Mouse (Mus musculus) heart, adult 2 months (tissue): Measurements from ENCODE around the gene Zfp639. TPM values are rescaled to one million over a fixed set of nuclear protein-coding genes. Genes with fewer than 3 reads are reported as not detected.

Source experiments
- DNase-seq, 2 experiments: peaks; one replicate each; pipeline ENCODE4 v3.0.0; 2021
- H3K27ac ChIP-seq: fragments of 200-600 bp; 2 replicates; pipeline ENCODE4 v1.8.1; 2022
- H3K27me3 ChIP-seq: fragments of 200-500 bp; 2 replicates; pipeline ENCODE4 v1.6.1; 2012; ENCODE audit warnings: mild to moderate bottlenecking, low read length, inconsistent platforms, mixed read lengths; ENCODE audit not compliant: control insufficient read depth, insufficient read depth
- H3K36me3 ChIP-seq: fragments of 200-500 bp; 2 replicates; pipeline ENCODE4 v1.6.1; 2012; ENCODE audit warnings: low read length, inconsistent platforms; ENCODE audit not compliant: control insufficient read depth, insufficient read depth
- H3K4me1 ChIP-seq: fragments of 200-500 bp; 2 replicates; pipeline ENCODE4 v1.6.1; 2011; ENCODE audit warnings: low read length; ENCODE audit not compliant: control insufficient read depth, insufficient read depth
- H3K4me3 ChIP-seq: fragments of 200-600 bp; 2 replicates; pipeline ENCODE4 v1.8.1; 2022
- H3K79me2 ChIP-seq: fragments of 200-500 bp; replicated peaks from 2 replicates; pipeline ENCODE4 v1.6.1; 2012; ENCODE audit warnings: mild to moderate bottlenecking, inconsistent platforms, low read length, moderate library complexity, mixed read lengths; ENCODE audit not compliant: control insufficient read depth, insufficient read depth
- H3K9ac ChIP-seq: fragments of 200-500 bp; 2 replicates; pipeline ENCODE4 v1.6.1; 2012; ENCODE audit warnings: low read depth, mild to moderate bottlenecking, control low read depth, inconsistent platforms, low read length, mixed read lengths
- CTCF ChIP-seq: fragments of 200-600 bp; IDR thresholded peaks from 2 replicates; pipeline ENCODE4 v1.8.1; 2022; ENCODE audit warnings: antibody characterized with exemption, mild to moderate bottlenecking, moderate library complexity
- EP300 ChIP-seq: fragments of 200-500 bp; IDR thresholded peaks from 2 replicates; pipeline ENCODE4 v1.6.1; 2011; ENCODE audit warnings: low read depth, low read length, control low read depth; ENCODE audit not compliant: insufficient read depth
- POLR2A ChIP-seq: fragments of 200-500 bp; IDR thresholded peaks from 2 replicates; pipeline ENCODE4 v1.6.1; 2011; ENCODE audit warnings: mild to moderate bottlenecking, low read depth, low read length, control low read depth; ENCODE audit not compliant: insufficient read depth
- WGBS: fragments of 180-500 bp; shearing (Covaris S2); methylation state at CpG from one replicate; pipeline ENCODE4 v1.1.7; 2018; 5-methylcytosine and 5-hydroxymethylcytosine counted together
- intact Hi-C: fragments of 180-260 bp; cut with DNase I; formaldehyde crosslinking; loops from one replicate; pipeline ENCODE4 v1.15.1; 2025
- polyA plus RNA-seq: library from polyadenylated mRNA; depleted of rRNA; stranded (reverse); fragments of >200 nt; gene quantifications from 2 replicates; pipeline ENCODE4 v1.2.3, GENCODE M21; 2012
- total RNA-seq, 2 experiments: library from RNA; stranded (reverse); gene quantifications; 2 replicates each; pipeline ENCODE4 v1.2.3; 2021

Zfp639 gene
- total and polyA plus RNA-seq, 3 experiments: 20.6 to 28.0 (median 22.1) TPM

GRCm38 (mm10) chr3:32490076-32490927, 19.8 kb upstream of the Zfp639 start:
- Histone ChIP-seq H3K27ac (no peak overlapping the region), H3K4me3 (no peak overlapping the region), H3K36me3 (no peaks in the 10 kb centered on the region), H3K9ac (no peak overlapping the region), H3K4me1 (no peaks in the 10 kb centered on the region), H3K27me3 (no peaks in the 10 kb centered on the region), H3K79me2 (no peaks in the 10 kb centered on the region)
- peak in 1 of 2 experiments; percentile 29 for DNase-seq
- WGBS: 80% methylated on average over 15 of the region's 15 CpGs
- TF ChIP-seq POLR2A (no peak), CTCF (no peak), EP300 (no peak)
- intact Hi-C loops: no loop called here

- Histone ChIP-seq H3K79me2 (no peaks in the 10 kb centered on the region), H3K4me3 (no peak overlapping the region), H3K9ac (no peak overlapping the region), H3K36me3 (no peaks in the 10 kb centered on the region), H3K4me1 (no peaks in the 10 kb centered on the region), H3K27me3 (no peaks in the 10 kb centered on the region), H3K27ac (no peak overlapping the region)
- TF ChIP-seq CTCF: no peak
- TF ChIP-seq POLR2A: no peak
- TF ChIP-seq EP300: no peak
- DNase-seq: no peak
- intact Hi-C loops: no loop called here
Observed at GRCm38 (mm10) chr3:32490928-32491315, 19.1 kb upstream of the Zfp639 start.

- intact Hi-C loops: no loop called here
- no peaks in the 10 kb centered on the region for H3K36me3 ChIP-seq
- no peaks in the 10 kb centered on the region for H3K27me3 ChIP-seq
- no peaks in the 10 kb centered on the region for H3K79me2 ChIP-seq
- no peak within 1 kb of the TSS for H3K27ac ChIP-seq
- H3K9ac ChIP-seq: no peak within 1 kb of the TSS
- H3K4me1 ChIP-seq: no peaks in the 10 kb centered on the region
- no peak within 1 kb of the TSS for H3K4me3 ChIP-seq
- WGBS: 71% methylated on average over 11 of the region's 11 CpGs
- TF ChIP-seq EP300: no peak
- no peak for TF ChIP-seq CTCF
- TF ChIP-seq POLR2A: no peak
- no peak for DNase-seq
Observed at GRCm38 (mm10) chr3:32492097-32493090, 17.7 kb upstream of the Zfp639 start, which contains the start of gene Kcnmb3. TSS of gene Kcnmb3 (minus strand) at chr3:32492231.

GRCm38 (mm10) chr3:32494387-32495087, 15.5 kb upstream of the Zfp639 start:
- H3K79me2 ChIP-seq: no peaks in the 10 kb centered on the region
- no peaks in the 10 kb centered on the region for H3K27me3 ChIP-seq
- H3K4me3 ChIP-seq: no peak overlapping the region
- intact Hi-C loops: no loop called here
- H3K9ac ChIP-seq: no peak overlapping the region
- WGBS: 84% methylated on average over 8 of the region's 8 CpGs
- no peaks in the 10 kb centered on the region for H3K4me1 ChIP-seq
- TF ChIP-seq CTCF (peak; percentile 59), EP300 (no peak), POLR2A (no peak)
- peak in 1 of 2 experiments; percentile 21 for DNase-seq
- no peak overlapping the region for H3K27ac ChIP-seq
- no peaks in the 10 kb centered on the region for H3K36me3 ChIP-seq

GRCm38 (mm10) chr3:32495088-32495770, 14.8 kb upstream of the Zfp639 start:
- Histone ChIP-seq H3K9ac (no peak overlapping the region), H3K4me1 (no peaks in the 10 kb centered on the region), H3K4me3 (no peak overlapping the region), H3K79me2 (no peaks in the 10 kb centered on the region), H3K27ac (no peak overlapping the region), H3K27me3 (no peaks in the 10 kb centered on the region), H3K36me3 (no peaks in the 10 kb centered on the region)
- DNase-seq: no peak
- WGBS: 78% methylated on average over 8 of the region's 8 CpGs
- intact Hi-C loops: no loop called here
- no peak for TF ChIP-seq EP300
- no peak for TF ChIP-seq POLR2A
- TF ChIP-seq CTCF: no peak
